Mouse (Mus musculus) heart, postnatal 0 days (tissue): ENCODE measurements around the gene Ispd. TPM values are rescaled to one million over a fixed set of nuclear protein-coding genes. Genes with fewer than 3 reads are reported as not detected.

Experiments used
- ATAC-seq: fragments of 200-750 bp; cut with Nextera tagmentation; 2 replicates; pipeline ENCODE4 v1.8.0; 2017; ENCODE audit warnings: low read depth, moderate number of reproducible peaks, moderate library complexity; ENCODE audit not compliant: insufficient read depth
- DNase-seq: peaks from one replicate; pipeline ENCODE4 v3.0.0-alpha.2; 2016; ENCODE audit warnings: low spot score
- H3K27ac ChIP-seq: fragments of 300-500 bp; sonication (generic); 2 replicates; pipeline ENCODE4 v1.5.1; 2014; ENCODE audit warnings: low read depth, mild to moderate bottlenecking
- H3K27me3 ChIP-seq: fragments of 300-500 bp; sonication (generic); 2 replicates; pipeline ENCODE4 v1.6.1; 2014; ENCODE audit warnings: low read length, mixed read lengths; ENCODE audit not compliant: control insufficient read depth, insufficient read depth
- H3K36me3 ChIP-seq: fragments of 300-500 bp; sonication (generic); replicated peaks from 2 replicates; pipeline ENCODE4 v1.6.1; 2014; ENCODE audit warnings: low read length, mixed read lengths; ENCODE audit not compliant: control insufficient read depth, insufficient read depth
- H3K4me1 ChIP-seq: fragments of 300-500 bp; sonication (generic); 2 replicates; pipeline ENCODE4 v1.6.1; 2014; ENCODE audit warnings: antibody characterized with exemption; ENCODE audit not compliant: control insufficient read depth, insufficient read depth
- H3K4me2 ChIP-seq: fragments of 300-500 bp; sonication (generic); 2 replicates; pipeline ENCODE4 v1.6.1; 2014; ENCODE audit warnings: low read depth, mild to moderate bottlenecking, low read length, moderate library complexity
- H3K4me3 ChIP-seq: fragments of 300-500 bp; sonication (generic); 2 replicates; pipeline ENCODE4 v1.5.1; 2014; ENCODE audit warnings: low read depth, low read length
- H3K9ac ChIP-seq: fragments of 300-500 bp; sonication (generic); replicated peaks from 2 replicates; pipeline ENCODE4 v1.6.1; 2014; ENCODE audit warnings: low read depth, low read length, mixed read lengths
- H3K9me3 ChIP-seq: fragments of 300-500 bp; sonication (generic); replicated peaks from 2 replicates; pipeline ENCODE4 v1.6.1; 2016; ENCODE audit warnings: low read length; ENCODE audit not compliant: control insufficient read depth
- CTCF ChIP-seq: IDR thresholded peaks from 2 replicates; pipeline ENCODE4 v1.5.1; 2016; ENCODE audit warnings: antibody characterized with exemption, control low read depth, low read depth
- EP300 ChIP-seq: IDR thresholded peaks from 2 replicates; pipeline ENCODE4 v1.6.1; 2016; ENCODE audit warnings: antibody characterized with exemption, low read depth
- WGBS: fragments of 180-500 bp; shearing (Covaris S2); extraction: QIAGEN DNeasy Blood & Tissue Kit; methylation state at CpG from one replicate; pipeline ENCODE4 v1.1.7; 2014; 5-methylcytosine and 5-hydroxymethylcytosine counted together
- polyA plus RNA-seq: library from polyadenylated mRNA; unstranded; fragments of >200 nt; fragmentation: Nextera tagmentation; extraction: Ambion mirVana; gene quantifications from 2 replicates; pipeline ENCODE4 v1.2.1, GENCODE M21; 2015
- total RNA-seq: library from RNA; depleted of rRNA; stranded (reverse); fragments of >200 nt; gene quantifications from 2 replicates; pipeline ENCODE4 v1.2.3, GENCODE M21; 2014; ENCODE audit warnings: low replicate concordance; rRNA removed

Ispd gene
- total and polyA plus RNA-seq, 2 experiments from 2014 or later = 6.6 to 8.5 TPM

DNA sequence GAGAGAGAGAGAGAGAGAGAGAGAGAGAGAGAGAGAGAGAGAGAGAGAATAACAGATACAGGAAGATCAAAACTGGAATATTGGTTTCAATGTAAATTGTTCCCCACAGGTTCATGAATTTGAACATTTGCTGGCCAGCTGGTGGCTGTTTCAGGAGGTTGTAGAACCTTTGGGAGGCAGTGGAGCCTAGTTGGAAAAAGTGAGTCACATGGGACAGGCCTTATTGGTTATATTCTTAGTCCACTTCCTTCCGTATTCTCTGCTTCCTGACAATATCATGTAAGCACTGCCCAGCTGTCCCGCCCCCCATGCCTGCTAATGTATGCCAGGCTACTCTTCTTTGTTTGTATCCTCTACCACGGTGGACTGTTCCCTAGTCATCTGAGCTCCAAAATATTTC, 344.0 kb downstream of the Ispd start:
- no peak for TF ChIP-seq EP300
- Histone ChIP-seq H3K27me3 (no peaks in the 10 kb centered on the region), H3K27ac (no peak overlapping the region), H3K9me3 (no peaks in the 10 kb centered on the region), H3K4me2 (no peak overlapping the region), H3K9ac (no peak overlapping the region), H3K4me3 (no peak overlapping the region), H3K36me3 (no peaks in the 10 kb centered on the region), H3K4me1 (0 out of 2 replicates have a peak, but pooled peaks cover 5% of the 10 kb centered on the region)
- ATAC-seq (no peak), DNase-seq (no peak)
- WGBS = 82% methylated on average over 3 of the region's 3 CpGs

DNA sequence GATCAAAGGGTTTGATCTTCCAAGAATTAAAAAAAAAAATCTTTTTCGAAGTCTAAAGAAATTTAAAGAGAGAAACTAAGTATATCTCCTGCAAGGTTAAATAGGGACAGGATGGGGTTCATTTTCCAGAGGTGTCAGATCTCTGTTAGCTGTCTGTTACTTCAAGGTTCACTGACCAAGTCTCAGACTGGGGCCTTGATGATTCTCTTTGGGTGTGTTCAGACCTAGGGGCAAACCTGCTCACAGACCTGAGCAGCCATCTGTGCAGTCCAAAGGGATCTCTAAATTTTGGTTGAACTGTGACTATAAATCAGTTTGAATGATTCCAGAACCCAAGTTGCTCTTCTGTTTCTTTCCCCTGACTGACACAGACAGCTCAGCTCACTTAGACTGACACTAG, 344.8 kb downstream of the Ispd start:
- ATAC-seq = no peak
- H3K4me3 ChIP-seq = no peak overlapping the region
- no peaks in the 10 kb centered on the region for H3K36me3 ChIP-seq
- WGBS = 53% methylated on average over 1 of the region's 1 CpGs
- no peak overlapping the region for H3K4me2 ChIP-seq
- no peak overlapping the region for H3K9ac ChIP-seq
- no peaks in the 10 kb centered on the region for H3K9me3 ChIP-seq
- TF ChIP-seq CTCF (no peak), EP300 (no peak)
- H3K27ac ChIP-seq = no peak overlapping the region
- DNase-seq = no peak
- H3K4me1 ChIP-seq = 0 out of 2 replicates have a peak, but pooled peaks cover 3% of the 10 kb centered on the region
- H3K27me3 ChIP-seq = no peaks in the 10 kb centered on the region

GRCm38 (mm10) chr12:36733673-36734371, 352.6 kb downstream of the Ispd start:
- H3K9ac ChIP-seq = no peak overlapping the region
- ATAC-seq (no peak), DNase-seq (no peak)
- no peaks in the 10 kb centered on the region for H3K36me3 ChIP-seq
- WGBS = 46% methylated on average over 4 of the region's 4 CpGs
- no peak overlapping the region for H3K4me3 ChIP-seq
- no peak overlapping the region for H3K4me2 ChIP-seq
- no peaks in the 10 kb centered on the region for H3K27me3 ChIP-seq
- H3K27ac ChIP-seq = no peak overlapping the region
- H3K9me3 ChIP-seq = no peaks in the 10 kb centered on the region
- no peak for TF ChIP-seq CTCF
- no peak for TF ChIP-seq EP300
- no peaks in the 10 kb centered on the region for H3K4me1 ChIP-seq

Other genes starting within 250 kb of the Ispd start
- gene Ankmy2, start 224.3 kb upstream of the Ispd start, total RNA-seq = 8.9 and 9.9 TPM in 2 replicates
- 23.1 and 24.8 TPM in 2 replicates for gene Ankmy2, start 224.3 kb upstream of the Ispd start, polyA plus RNA-seq
- gene Bzw2, start 223.4 kb upstream of the Ispd start, total RNA-seq = 147 and 151 TPM in 2 replicates
- gene Bzw2, start 223.4 kb upstream of the Ispd start, polyA plus RNA-seq = 189 and 203 TPM in 2 replicates
- gene Lrrc72, start 128.1 kb upstream of the Ispd start, total RNA-seq = not detected in 2 replicates
- gene Lrrc72, start 128.1 kb upstream of the Ispd start, polyA plus RNA-seq = not detected in 2 replicates
- not detected in 2 replicates for gene Sostdc1, start 67.3 kb upstream of the Ispd start, total RNA-seq
- gene Sostdc1, start 67.3 kb upstream of the Ispd start, polyA plus RNA-seq = 0.14 and 0.69 TPM in 2 replicates
- 4.7 TPM in 1 of 2 replicates, not detected in the other for gene D630036H23Rik, start 731 bp downstream of the Ispd start, total RNA-seq
- 2.7 and 3.0 TPM in 2 replicates for gene D630036H23Rik, start 731 bp downstream of the Ispd start, polyA plus RNA-seq